Mouse (Mus musculus): ENCODE results near the gene Rgs11.

- TF ChIP-seq POLR2A (IDR thresholded peaks at IDR 0.05; ENCODE audit: control insufficient read depth, extremely low read depth, insufficient read depth, low read length, poor library complexity): no peak
- TF ChIP-seq CTCF (IDR thresholded peaks at IDR 0.05; ENCODE audit: borderline replicate concordance, control insufficient read depth, extremely low read depth, insufficient read depth, low read length, poor library complexity): no peak
Observed at GRCm38 (mm10) chr17:26253399-26253798, 50.6 kb downstream of the Rgs11 start.

Data from thymus, adult 2 months (tissue).